Mouse (Mus musculus) liver, postnatal 0 days (tissue): ENCODE data around the gene Atp2c1.

Source experiments
- CTCF ChIP-seq: sonication (generic); IDR thresholded peaks from 2 replicates; pipeline ENCODE4 v1.5.1; 2016; ENCODE audit warnings: antibody characterized with exemption, low read depth
- EP300 ChIP-seq: IDR thresholded peaks from 2 replicates; pipeline ENCODE4 v1.6.1; 2016; ENCODE audit warnings: antibody characterized with exemption, low read depth, mild to moderate bottlenecking

DNA sequence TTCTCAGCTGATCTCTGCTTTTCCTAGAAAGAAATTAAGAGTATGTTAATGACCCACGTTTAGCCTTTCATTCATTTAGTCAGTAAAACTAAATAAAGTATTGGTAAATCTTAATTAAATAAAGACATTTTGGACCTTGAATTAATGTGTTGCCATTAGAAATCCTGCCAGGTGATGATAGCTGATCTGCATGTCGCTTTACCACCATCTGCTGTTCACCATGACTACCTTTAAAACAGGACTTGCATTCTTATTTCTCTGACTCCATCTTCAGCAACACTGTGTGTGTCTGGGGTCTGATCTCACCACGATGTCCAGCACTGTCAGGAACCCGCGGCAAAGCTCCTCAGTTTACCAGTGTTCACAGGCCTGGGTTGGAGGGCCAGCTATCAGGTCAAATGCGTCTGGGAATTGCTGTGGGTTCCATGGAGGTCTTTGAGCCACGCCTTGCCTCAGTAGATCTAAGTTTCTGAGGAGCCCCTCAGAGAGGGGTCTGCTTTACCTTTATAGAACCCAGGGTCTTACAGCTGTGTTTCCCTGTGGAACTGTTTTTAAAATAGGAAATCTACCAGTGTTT lies 150.1 kb downstream of the Atp2c1 start:
- no peak for TF ChIP-seq CTCF
- TF ChIP-seq EP300 = no peak
